Mouse (Mus musculus): ENCODE results near the gene Ccdc113.

The Ccdc113 gene

DNA sequence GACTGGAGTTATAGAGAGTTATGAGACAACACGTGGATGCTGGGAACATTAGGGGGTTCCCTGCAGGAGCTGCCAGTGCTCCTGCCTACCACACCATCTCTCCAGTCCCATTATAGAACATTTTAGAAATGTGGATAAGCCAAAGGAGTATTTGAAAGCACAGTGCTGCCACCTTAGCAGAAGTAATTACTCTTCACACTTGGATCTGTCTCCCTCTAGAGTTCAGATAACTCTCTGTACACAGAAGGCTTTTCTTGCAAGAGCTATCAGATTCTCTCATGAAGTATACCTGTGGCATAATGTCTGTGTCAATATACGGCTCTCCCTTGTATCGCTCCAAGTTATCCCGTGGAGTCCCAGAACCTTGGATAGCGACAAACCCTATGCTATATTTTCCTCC, 5.6 kb downstream of the Ccdc113 start:
- no peak for DNase-seq (ENCODE audit: low spot score)

DNA sequence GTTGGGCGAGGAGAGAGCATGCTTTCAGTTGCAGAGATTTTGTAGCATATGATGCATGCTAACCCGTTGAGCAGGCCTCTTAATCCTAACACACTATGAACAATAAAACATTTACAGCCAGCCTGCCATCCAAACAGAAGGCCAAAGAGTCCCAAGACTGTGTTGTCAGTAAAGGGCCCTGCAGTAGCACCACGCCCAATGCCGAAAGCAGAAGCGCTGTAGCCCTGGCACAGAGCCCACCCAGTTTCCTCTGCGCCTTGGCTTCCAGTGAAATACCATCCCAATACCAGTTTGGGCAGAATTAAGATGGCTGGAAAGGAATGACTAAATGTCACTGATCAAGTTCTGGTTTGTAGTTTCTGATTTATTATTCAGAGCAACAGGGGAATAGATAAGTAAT, 8.3 kb downstream of the Ccdc113 start:
- DNase-seq (ENCODE audit: low spot score): no peak

DNA sequence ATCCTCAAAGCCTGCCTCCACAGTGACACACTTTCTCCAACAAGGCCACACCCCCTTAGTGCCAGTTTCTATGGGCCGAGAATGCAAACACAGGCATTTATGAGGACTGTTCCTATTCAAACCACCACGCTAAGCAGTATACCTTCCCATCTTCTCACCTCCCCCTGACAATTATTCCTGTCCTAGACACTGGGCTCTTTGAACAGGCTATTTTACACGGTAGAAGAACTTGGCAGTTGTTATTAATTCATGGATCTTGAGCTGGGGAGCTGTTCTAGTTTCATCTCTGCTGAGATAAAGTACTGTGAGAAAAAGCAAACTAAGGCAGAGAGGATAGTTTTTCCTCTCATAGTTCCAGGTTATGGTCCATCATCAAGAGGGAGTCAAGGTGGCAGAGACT, 9.2 kb downstream of the Ccdc113 start:
- DNase-seq (ENCODE audit: low spot score): no peak

DNA sequence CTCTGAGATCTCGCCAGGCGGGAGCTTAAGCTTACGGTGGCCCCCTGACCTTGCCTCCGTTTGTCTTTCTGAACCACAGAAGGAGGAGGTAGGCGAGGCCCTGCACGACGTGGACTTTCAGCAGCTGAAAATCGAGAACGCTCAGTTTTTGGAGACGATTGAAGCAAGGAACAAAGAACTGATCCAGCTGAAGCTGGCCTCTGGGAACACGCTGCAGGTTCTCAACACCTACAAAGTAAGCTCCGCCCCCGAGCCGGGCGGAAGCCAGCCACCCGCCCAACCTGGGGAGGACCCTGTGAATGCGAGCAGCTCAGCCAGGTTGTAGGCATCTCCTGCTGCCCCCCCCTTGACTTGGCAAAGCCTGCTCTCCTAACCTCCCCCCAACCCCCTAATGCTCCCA, 11.9 kb downstream of the Ccdc113 start:
- DNase-seq (ENCODE audit: low spot score): no peak

DNA sequence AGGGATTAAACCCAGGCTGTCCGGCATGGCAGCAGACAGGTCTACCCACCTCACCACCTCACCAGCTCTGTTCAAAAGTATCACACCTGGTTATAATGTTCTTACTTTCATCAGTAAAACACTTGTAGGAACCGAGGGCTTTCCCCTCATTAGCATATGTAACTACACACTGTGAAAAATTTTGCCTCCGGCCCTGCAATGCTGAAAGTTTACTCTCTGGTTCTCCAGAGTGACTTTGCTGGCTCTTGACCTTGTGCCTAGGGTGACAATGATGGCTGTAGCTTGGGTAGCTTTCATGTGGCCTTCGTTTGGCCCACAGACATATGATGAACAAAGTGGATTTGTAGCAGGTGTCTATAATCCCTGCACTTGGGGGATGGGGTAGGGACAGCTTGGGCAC, 13.1 kb downstream of the Ccdc113 start:
- no peak for DNase-seq (ENCODE audit: low spot score)

DNA sequence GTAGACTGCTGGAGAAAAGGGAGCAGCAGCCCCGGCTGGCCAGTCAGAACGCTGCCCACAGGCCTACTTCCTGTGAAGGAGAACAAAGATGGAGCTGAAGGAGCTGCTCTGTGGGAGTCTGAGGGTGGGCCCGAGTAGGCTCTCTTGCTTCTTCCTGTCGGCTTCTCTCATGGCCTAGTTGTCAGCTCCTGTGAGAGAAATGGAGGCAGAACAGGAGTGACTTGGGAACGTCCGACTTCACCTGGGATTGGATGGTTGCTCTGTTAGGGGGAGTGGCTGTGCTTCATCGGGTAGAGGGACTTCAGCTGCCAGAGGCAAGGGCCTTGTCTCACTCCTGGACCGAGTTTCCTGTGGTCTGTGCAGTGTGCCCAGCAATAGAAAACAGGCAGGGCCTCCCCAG, 14.0 kb downstream of the Ccdc113 start:
- DNase-seq (ENCODE audit: low spot score): no peak

DNA sequence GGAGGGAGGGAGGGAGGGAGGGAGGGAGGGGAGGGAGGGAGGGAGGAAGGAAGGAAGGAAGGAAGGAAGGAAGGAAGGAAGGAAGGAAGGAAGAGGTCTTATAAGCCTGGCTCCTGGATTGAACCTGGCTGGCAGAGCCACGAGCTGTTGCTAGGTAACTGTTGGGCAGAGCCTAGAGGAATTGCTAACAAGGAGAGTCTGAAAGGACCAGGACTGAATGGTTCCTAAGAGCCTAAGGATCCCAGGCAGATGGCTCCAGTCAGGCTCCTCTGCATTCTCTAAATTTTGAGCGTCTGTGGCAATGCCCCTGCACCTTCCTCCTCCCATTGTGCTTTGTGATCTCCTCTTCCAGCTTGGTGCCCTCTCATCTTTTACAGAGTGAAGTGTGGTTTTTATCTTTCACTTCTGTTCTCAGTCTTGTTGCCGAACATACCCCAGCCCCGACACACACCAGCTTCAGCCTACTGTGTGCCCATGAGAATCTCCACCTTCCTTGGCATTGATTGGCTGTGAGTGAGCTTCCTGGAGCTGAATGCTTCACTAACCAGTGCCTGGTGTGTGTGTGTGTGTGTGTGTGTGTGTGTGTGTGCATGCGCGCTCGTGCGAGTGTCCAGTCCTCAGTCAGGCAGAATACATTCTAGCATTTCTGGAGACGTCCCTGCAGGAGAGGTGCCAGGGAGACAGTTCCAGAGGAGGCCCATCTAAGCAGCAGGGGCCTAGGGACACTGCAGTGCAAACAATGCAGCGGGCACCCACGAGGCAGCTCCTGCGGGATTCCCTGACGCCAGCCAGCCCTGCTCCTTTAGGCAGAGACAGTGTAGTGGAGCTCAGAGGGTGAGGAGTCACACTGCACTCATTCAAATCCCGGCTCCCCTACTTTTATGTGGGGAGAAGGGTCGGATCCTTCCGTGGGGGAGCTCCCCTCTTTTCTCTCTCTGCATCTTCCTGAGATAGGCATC, 16.3 kb downstream of the Ccdc113 start:
- DNase-seq (ENCODE audit: low spot score): no peak

DNA sequence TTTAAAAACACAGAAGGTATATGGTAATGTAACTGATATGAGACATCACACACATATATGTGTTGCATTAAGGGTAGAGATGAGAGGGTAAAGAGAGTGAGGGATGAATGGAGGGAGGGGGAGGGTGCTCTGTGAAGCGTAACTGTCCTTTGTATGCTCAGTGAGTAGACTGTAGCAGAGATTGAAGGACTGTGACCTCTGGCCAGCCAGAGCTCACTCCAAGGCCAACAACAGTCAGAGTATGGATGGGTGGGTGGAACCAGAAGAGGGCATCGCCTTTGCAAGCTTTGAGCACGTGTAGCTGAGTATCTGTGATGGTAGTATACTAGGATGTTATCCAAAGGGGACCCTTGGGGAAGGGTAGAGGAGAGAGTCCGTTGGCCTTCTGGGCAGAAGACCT, 17.7 kb downstream of the Ccdc113 start:
- DNase-seq (ENCODE audit: low spot score): no peak

DNA sequence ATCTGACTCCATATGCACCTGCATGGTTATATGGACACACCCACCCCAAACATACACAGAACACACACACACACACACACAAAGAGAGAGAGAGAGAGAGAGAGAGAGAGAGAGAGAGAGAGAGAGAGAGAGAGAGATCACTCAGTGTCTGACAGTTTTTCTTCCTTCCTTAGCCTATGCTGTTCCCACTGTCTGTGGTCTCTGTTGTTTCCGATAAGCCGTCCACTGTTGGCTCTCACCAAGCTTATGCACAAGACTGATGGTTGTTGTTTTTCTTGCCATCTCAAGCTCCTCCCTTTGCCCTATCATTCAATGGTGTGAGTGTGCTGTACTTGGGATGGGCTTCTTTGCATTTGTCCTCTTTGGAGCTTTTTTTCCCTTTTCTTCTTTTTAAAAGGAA, 22.1 kb downstream of the Ccdc113 start:
- no peak for DNase-seq (ENCODE audit: low spot score)

DNA sequence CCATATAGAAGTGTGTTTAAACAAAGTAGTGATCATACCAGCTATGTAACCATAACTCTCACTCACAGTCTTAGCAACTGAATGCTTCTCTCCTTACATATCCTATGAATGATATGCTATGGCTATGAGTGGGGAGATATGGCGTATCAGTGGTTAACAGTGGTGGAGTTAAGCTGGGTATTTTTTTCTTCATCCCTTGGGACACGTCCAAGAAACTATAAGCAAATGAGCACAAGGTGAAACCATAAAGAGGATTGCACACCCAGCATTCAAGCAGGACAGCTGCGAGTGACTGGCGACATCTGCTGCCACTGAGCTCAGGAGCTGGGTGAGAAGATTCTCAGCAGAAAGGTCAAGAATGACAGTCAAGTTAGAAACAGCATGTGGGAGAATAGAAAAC, 32.3 kb downstream of the Ccdc113 start:
- no peak for DNase-seq (ENCODE audit: low spot score)

DNA sequence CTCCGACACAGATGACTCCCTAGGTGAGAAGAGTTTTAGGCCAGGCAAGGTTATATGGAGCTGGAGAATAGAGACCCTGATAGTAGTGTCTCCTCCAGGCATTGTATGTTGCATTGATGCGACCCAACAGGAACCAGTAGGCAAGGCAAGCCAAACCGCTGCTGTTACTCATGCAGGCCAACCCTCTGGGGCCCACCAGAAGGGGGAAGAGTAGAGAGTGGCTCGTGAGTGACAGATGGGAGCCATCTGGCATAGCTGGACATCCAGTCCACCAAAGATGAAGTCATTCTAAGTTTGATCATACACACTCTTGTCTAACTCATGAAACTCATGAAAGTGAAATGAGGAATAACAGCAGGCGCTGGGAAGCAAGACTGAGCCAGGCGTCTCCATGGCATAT, 32.9 kb downstream of the Ccdc113 start:
- no peak for DNase-seq (ENCODE audit: low spot score)

DNA sequence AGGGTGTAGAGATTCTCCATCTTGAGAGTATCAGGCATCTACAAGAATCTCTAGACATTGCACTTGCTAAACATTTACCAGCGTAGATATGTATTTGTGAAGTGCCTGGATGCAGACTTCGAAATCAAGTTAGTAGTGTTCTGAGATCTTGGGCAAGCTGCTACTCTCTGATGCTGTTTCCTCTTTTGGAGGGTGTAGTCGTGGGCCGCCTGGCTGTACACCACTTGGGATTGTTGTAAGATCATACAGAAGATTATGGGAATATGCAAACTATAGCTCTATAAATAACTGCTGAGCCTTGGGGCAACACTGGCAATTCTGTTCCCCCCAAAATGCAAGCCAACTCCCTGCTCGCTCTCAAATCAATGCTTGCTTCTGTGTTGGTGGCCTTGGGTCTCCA, 39.3 kb downstream of the Ccdc113 start:
- DNase-seq (ENCODE audit: low spot score): no peak

DNA sequence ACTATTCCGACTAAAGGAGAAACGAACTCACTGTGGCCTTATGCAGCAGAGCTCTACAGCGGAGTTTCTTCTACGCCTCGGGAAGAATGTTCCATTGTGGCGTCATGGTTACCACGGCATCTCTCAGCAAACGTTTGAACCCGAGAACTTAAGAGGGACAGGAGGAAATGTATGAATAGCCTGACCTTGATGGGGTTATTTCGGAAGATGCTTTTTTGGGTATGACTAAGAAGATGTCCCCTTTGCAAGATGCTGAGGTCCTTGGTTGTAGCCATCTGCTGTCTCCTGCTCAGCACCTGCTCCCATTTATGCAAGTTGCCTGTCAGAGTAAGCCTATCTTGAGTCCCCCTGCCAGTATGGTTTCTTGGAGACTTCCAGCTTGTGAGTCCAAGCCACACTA, 42.4 kb downstream of the Ccdc113 start, which contains the start of gene Prss54:
Prss54 (minus strand) TSS at position 101 of the 400 bp plus-strand sequence.
- no peak for DNase-seq (ENCODE audit: low spot score)

DNA sequence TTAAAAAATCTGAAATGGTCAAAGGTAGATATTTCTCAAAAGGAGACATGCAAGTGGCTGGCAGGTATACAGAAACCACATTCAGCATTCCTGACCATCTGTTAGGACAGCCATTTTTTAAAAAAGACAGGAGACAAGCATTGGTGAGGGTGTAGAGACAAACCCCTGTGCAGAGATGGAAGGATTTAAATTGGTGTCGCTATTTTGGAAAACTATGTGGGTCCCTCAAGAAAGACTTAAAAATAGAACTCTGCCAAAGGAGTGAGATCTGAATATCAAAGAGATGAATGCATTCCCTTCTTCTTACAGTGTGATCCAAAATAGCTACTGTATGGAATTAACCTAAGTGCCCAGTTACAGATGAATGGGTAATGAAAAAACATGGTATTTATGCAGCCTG, 53.5 kb downstream of the Ccdc113 start:
- DNase-seq (ENCODE audit: low spot score): no peak

DNA sequence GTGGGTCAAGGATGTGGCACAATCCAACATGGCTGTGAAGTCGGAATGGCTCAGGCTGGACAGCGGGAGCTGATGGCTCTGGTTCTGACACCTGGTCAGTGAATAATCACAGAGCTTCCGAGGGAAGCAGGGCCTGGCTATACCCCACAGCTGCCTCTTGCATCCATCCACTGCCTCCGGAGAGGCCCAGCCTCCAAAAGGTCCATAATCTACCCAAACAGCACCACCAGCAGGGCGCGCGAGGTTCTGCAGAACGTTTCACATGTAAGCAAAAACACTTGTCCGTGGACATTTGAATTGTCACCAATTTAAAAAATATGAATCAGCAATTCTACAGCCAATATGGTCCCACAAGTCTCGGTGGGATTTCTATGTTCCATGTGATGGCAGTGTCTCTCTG, 55.4 kb downstream of the Ccdc113 start:
- no peak for DNase-seq (ENCODE audit: low spot score)

DNA sequence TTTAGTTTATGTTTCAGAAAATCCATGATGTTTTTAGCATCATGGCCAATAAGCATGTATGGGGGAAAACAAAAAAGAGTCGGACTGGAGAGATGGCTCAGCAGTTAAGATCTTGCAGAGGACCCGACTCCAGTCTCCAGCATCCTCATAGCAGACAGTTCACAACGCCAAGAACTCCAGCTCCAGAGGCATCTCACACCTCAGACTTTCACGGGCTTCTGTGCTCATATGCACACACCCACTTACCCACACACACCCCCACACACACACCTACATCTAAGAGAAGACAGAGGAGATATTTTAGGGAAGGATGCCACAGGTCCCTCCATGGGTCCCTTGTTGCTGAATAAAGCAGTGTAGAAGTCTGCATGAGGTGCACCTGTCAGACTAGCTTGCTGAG, 56.7 kb downstream of the Ccdc113 start:
- DNase-seq (ENCODE audit: low spot score): no peak

DNA sequence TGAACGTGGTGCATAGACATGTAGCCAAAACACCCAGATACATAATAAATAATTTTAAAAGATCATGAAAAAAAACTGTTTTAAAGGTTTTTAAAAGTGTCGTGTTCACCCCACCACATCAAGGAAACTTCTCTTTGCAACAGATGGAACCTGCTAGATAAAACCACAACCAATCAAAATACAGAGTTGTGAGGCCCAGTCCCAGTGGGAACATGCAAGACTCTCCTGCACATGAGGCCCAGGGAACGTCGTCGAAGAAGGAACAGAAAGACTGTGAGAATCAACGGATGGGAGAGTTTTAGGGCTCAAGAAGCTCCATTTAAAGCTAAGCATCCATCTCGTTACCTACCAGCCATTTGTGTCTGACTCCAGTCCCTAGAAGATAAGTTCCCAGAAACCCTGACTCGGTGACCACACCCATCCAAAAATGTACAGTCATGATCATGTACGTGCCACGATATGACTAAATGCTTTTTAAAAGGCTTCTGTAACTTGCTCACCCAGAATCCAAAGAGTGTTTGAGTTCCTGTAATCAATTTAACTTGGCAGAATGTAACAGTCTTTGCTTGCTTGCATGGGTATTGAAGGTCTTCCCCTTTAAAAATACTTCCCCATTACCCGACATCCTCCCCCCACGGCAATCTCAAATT, 58.4 kb downstream of the Ccdc113 start:
- DNase-seq (ENCODE audit: low spot score): no peak

DNA sequence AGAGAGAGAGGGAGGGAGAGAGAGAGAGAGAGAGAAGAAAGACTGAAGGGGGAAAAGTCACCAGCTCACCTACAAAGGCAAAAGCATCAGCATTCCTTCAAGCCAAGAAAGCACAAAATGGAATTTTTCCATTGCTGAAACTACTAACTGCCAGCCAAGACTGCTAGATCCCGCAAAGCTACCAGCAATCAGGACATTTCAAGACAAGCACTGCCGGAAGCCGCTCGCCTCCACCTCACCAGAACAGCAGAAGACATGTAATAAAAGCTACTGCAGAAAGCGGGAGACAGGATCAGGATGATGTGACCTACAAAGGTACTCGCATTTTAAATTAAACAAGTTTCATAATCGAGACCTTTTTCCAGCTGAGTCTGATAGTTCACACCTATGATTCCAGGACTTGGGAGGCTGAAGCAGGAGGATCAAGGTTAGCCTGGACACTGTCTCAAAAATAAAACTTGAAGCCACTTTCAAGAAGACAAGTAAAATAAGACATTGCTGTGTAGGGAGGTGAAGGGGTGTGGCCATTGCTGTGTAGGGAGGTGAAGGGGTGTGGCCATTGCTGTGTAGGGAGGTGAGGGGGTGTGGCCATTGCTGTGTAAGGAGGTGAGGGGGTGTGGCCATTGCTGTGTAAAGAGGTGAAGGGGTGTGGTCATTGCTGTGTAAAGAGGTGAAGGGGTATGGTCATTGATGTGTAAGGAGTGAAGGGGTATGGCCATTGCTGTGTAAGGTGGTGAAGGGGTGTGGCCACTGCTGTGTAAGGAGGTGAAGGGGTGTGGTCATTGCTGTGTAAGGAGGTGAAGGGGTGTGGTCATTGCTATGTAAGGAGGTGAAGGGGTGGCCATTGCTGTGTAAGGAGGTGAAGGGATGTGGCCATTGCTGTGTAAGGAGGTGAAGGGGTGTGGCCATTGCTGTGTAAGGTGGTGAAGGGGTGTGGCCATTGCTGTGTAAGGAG, 59.8 kb downstream of the Ccdc113 start:
- no peak for DNase-seq (ENCODE audit: low spot score)

DNA sequence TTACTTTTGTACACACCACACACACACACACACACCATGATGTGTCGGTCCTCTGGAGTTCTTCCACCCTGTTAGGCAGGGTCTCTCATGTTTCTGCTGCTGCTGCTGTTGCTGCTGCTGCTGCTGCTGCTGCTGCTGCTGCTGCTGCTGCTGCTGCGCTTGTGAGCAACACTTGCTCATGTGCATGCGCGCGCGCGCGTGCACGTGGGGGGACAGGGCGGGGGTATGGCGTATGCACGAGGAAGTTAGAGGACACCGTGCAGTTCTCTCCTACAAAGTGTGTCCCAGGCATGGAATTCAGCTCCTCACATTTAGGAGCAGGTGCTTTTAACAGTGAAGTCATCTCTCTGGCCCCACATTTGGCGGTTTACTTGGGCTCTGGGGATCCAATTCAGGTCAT, 61.2 kb downstream of the Ccdc113 start:
- DNase-seq (ENCODE audit: low spot score): no peak

DNA sequence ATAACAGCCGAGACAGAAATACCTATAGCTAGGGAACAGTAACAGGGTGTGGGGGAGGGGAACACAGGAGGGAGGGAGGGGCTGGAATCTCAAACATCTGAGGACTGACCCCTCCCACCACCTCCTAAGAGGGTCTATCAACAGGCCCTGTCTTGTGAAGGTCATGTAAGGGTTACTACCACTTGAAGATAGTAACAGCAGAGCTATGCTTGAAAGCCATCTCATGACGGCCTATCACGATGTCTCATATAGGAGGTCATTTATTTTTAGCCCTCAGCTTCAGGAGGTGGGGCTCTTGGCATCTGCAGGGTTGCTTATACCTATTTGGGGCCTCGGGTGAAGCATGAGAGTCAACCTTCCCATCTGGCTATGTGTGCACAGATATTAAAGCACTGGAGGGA, 63.0 kb downstream of the Ccdc113 start:
- no peak for DNase-seq (ENCODE audit: low spot score)

DNA sequence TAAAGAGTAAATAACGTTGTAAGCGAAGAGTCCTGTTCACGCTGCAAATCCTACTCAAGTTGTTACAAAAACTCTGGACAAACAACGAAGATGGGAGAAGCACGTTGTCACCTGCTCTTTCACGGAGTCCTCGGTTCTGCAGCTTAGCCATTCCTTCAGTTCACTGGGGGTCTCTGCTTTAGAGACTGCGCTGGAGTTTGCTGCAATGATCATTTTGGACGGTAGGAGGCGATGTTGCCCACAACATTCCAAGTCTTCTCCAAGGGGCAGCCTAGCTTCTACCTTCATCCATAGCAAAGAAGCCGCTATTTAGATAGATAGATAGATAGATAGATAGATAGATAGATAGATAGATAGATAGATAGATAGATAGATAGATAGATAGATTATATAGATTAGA, 66.0 kb downstream of the Ccdc113 start:
- DNase-seq (ENCODE audit: low spot score): peak; percentile 63

DNA sequence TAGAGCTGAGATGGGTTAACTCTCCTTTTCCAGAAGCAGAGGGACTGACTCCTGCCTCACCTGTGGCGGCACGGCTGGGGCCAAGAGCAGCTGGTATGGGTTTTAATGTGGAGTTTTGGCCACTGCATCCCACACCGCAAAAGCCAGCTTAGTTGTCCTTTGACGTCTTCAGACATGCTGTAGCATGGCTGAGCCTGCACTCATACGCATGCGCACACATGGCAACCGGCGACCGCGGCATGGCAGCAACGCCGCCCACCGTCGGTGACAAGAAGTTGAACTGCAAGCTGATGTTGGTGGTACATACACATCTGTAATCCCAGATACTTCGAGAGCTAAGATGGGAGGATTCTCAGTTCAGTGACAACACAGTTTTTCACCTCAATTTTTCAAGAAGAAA, 67.4 kb downstream of the Ccdc113 start:
- DNase-seq (ENCODE audit: low spot score): no peak
